Comparison of ENCODE assay signal across 4 mouse cellular contexts in the genomic region with DNA sequence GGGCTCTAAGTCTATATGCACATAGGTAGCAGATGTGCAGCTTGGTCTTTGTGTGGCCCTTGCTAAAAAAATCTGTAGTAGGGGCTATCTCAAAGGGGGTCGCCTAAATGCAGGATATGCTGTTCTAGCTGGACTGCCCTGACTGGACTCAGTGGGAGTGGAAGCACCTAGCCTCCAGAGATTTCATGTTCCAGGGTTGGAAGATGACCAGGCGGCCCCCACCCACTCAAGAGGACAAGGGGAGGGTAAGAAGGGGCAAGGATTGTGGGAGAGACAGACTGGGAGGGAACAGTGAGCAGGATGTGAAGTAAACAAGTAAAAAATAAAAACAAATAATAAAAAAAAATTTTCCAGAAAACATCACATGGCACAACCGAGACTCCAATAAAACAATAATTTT. TPM values are rescaled to one million over a fixed set of nuclear protein-coding genes. Genes with fewer than 3 reads are reported as not detected.
"Had no signal": no experiment of that assay in that cellular context is flagged by ENCODE, and none has a peak within 500 bp of the region (broad histone marks: within the 10 kb centered on the region; RNA-seq: fewer than 3 reads in every experiment).

No protein-coding gene starts in this region.

RNA-seq across cellular contexts. Expression of gene Gm9495, which starts 33.3 kb away (rescaled TPM):
- total RNA-seq: megakaryocyte progenitor cell, adult 5-6 weeks; midbrain, postnatal 0 days; monocyte, adult 5-6 weeks; neutrophil, adult 5-6 weeks had no signal
